Mouse (Mus musculus) kidney, embryonic 16.5 days (tissue): ENCODE data around the gene Mef2d. TPM values are rescaled to one million over a fixed set of nuclear protein-coding genes. Genes with fewer than 3 reads are reported as not detected.

ENCODE experiments used
- ATAC-seq: fragments of 200-750 bp; cut with Nextera tagmentation; 2 replicates; pipeline ENCODE4 v1.8.0; 2017; ENCODE audit warnings: moderate TSS enrichment; ENCODE audit not compliant: low FRiP score, low TSS enrichment
- H3K27ac ChIP-seq: fragments of 300-500 bp; sonication (generic); 2 replicates; pipeline ENCODE4 v1.5.1; 2014; ENCODE audit warnings: low read length
- H3K27me3 ChIP-seq: fragments of 300-500 bp; sonication (generic); 2 replicates; pipeline ENCODE4 v1.6.1; 2014; ENCODE audit warnings: low read length, control low read depth, mixed read lengths; ENCODE audit not compliant: insufficient read depth
- H3K36me3 ChIP-seq: fragments of 300-500 bp; sonication (generic); 2 replicates; pipeline ENCODE4 v1.6.1; 2014; ENCODE audit warnings: low read length, control low read depth, mixed read lengths; ENCODE audit not compliant: insufficient read depth
- H3K4me1 ChIP-seq: fragments of 300-500 bp; sonication (generic); 2 replicates; pipeline ENCODE4 v1.6.1; 2014; ENCODE audit warnings: low read length, control low read depth, mixed read lengths; ENCODE audit not compliant: insufficient read depth
- H3K4me2 ChIP-seq: fragments of 300-500 bp; sonication (generic); replicated peaks from 2 replicates; pipeline ENCODE4 v1.6.1; 2014; ENCODE audit warnings: low read depth, low read length
- H3K4me3 ChIP-seq: fragments of 300-500 bp; sonication (generic); 2 replicates; pipeline ENCODE4 v1.5.1; 2014; ENCODE audit warnings: mild to moderate bottlenecking, low read length
- H3K9ac ChIP-seq: fragments of 300-500 bp; sonication (generic); replicated peaks from 2 replicates; pipeline ENCODE4 v1.6.1; 2014; ENCODE audit warnings: low read length
- H3K9me3 ChIP-seq: fragments of 300-500 bp; sonication (generic); 2 replicates; pipeline ENCODE4 v1.6.1; 2016; ENCODE audit warnings: low read length, control low read depth
- WGBS: fragments of 180-500 bp; shearing (Covaris S2); extraction: QIAGEN DNeasy Blood & Tissue Kit; methylation state at CpG from one replicate; pipeline ENCODE4 v1.1.7; 2014; 5-methylcytosine and 5-hydroxymethylcytosine counted together
- polyA plus RNA-seq: library from polyadenylated mRNA; unstranded; fragments of >200 nt; fragmentation: Nextera tagmentation; extraction: Ambion mirVana; gene quantifications from 2 replicates; pipeline ENCODE4 v1.2.1, GENCODE M21; 2015

Gene Mef2d
- polyA plus RNA-seq, 1 experiment from 2014 or later, result 16.9 TPM

DNA sequence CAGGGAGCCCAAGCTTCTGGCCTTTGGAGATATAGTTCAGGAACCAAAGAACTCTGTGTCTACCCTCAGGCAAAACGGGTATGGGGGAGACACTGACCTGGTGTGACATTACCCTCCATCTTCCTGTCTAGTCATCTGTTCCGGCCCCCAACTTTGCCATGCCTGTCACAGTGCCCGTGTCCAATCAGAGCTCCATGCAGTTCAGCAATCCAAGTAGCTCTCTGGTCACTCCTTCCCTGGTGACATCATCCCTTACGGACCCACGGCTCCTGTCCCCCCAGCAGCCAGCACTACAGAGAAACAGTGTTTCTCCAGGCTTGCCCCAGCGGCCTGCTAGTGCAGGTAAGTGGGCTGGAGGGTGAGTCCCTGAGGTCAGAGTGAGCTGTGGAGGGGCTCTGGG is 16.8 kb downstream of the Mef2d start:
- H3K9ac ChIP-seq, result no peak overlapping the region
- 82% methylated on average over 6 of the region's 6 CpGs for WGBS
- peaks cover 11% of the 10 kb centered on the region for H3K4me1 ChIP-seq
- H3K27me3 ChIP-seq, result no peaks in the 10 kb centered on the region
- no peak for ATAC-seq
- H3K4me2 ChIP-seq, result no peak overlapping the region
- no peaks in the 10 kb centered on the region for H3K9me3 ChIP-seq
- H3K27ac ChIP-seq, result no peak overlapping the region
- peaks cover 70% of the 10 kb centered on the region for H3K36me3 ChIP-seq
- H3K4me3 ChIP-seq, result no peak overlapping the region

DNA sequence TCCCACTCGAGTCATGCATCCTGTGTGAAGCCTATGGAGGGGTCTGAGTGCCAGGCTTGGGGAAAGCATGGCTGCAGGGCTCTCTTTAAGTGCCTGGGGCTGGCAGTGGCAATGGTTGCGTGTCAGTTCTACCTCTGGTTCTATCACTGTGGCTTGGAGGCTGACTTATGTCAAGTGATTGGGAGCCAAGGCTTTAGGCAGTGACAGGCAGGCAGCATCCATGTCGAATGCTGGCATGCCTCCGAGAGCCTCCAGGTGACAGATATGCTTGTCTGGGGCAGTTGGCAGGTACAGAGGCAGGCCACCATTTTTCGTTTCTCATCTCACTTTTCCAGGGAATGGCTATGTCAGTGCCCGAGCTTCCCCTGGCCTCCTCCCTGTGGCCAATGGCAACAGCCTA is 18.7 kb downstream of the Mef2d start:
- no peaks in the 10 kb centered on the region for H3K9me3 ChIP-seq
- H3K9ac ChIP-seq, result no peak overlapping the region
- no peaks in the 10 kb centered on the region for H3K27me3 ChIP-seq
- H3K27ac ChIP-seq, result no peak overlapping the region
- peaks cover 84% of the 10 kb centered on the region for H3K36me3 ChIP-seq
- peaks cover 22% of the 10 kb centered on the region for H3K4me1 ChIP-seq
- H3K4me3 ChIP-seq, result no peak overlapping the region
- no peak overlapping the region for H3K4me2 ChIP-seq
- WGBS, result 78% methylated on average over 6 of the region's 6 CpGs
- no peak for ATAC-seq

DNA sequence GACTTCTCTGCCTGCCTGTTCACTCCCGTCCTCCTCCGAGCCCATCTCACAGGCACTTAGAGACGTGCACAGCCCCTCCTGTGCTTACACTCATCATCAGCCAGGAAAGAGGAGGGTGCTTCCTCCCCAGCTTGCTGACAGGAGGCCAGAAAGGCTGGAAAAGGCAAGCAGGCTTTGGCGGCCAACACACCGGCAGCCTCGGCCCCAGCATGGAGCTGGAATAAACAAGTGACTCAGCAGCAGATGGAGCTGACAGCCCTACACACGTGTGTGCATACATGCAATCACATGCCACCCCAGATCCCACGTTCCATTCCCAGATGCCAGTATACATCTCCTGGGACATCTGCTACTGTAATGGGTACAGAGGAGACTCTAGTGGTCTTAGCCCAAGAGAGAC is 20.1 kb downstream of the Mef2d start:
- no peaks in the 10 kb centered on the region for H3K27me3 ChIP-seq
- H3K9ac ChIP-seq, result no peak overlapping the region
- peaks cover 81% of the 10 kb centered on the region for H3K36me3 ChIP-seq
- H3K27ac ChIP-seq, result no peak overlapping the region
- H3K4me2 ChIP-seq, result no peak overlapping the region
- peaks cover 22% of the 10 kb centered on the region for H3K4me1 ChIP-seq
- 89% methylated on average over 8 of the region's 8 CpGs for WGBS
- H3K9me3 ChIP-seq, result no peaks in the 10 kb centered on the region
- no peak overlapping the region for H3K4me3 ChIP-seq
- no peak for ATAC-seq

DNA sequence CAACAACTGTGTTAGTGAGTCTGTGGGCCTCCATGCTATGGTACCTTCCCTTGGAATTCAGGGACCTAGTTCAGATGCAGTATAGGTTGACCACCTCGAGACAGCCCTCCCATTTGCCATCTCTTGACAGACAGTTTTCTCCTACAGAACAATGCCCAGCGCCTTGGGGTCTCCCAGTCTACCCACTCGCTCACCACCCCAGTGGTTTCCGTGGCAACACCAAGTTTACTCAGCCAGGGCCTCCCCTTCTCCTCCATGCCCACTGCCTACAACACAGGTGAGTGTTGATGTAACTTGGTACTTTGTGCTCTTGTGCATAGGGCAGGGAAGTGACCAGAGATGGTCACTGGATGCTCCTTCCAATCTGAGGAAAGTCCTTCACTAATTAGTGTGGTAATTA is 20.6 kb downstream of the Mef2d start:
- Histone ChIP-seq H3K27ac (no peak overlapping the region), H3K27me3 (no peaks in the 10 kb centered on the region), H3K9ac (no peak overlapping the region), H3K9me3 (no peaks in the 10 kb centered on the region), H3K4me1 (peaks cover 18% of the 10 kb centered on the region), H3K4me3 (no peak overlapping the region), H3K36me3 (peaks cover 86% of the 10 kb centered on the region), H3K4me2 (no peak overlapping the region)
- no peak for ATAC-seq
- 75% methylated on average over 4 of the region's 4 CpGs for WGBS

DNA sequence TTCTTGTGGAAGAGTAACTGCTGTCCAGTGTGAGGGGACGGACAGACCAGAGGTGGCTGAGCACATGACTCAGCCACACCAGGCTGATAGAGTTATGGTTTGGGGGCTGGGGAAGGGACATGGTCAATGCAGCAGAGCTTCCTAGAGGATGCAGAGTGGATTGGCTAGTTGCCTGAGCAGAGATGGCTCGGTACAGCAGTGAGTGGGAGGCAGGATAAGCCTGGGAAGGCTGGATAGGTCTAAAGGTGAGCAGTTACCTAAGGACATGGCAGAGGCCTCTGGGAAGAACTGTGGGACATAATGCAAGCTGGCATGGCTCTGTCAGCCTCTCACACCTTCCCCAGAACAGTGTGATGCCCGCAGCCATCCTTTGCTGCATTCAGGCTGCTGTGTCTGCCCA is 21.7 kb downstream of the Mef2d start:
- no peak for ATAC-seq
- 60% methylated on average over 3 of the region's 3 CpGs for WGBS
- H3K4me2 ChIP-seq, result no peak overlapping the region
- no peaks in the 10 kb centered on the region for H3K9me3 ChIP-seq
- no peak overlapping the region for H3K9ac ChIP-seq
- peaks cover 86% of the 10 kb centered on the region for H3K36me3 ChIP-seq
- H3K4me3 ChIP-seq, result no peak overlapping the region
- H3K4me1 ChIP-seq, result peaks cover 14% of the 10 kb centered on the region
- H3K27ac ChIP-seq, result 0 out of 2 replicates have a peak overlapping the region, but pooled peaks have one; percentile 54
- H3K27me3 ChIP-seq, result no peaks in the 10 kb centered on the region

DNA sequence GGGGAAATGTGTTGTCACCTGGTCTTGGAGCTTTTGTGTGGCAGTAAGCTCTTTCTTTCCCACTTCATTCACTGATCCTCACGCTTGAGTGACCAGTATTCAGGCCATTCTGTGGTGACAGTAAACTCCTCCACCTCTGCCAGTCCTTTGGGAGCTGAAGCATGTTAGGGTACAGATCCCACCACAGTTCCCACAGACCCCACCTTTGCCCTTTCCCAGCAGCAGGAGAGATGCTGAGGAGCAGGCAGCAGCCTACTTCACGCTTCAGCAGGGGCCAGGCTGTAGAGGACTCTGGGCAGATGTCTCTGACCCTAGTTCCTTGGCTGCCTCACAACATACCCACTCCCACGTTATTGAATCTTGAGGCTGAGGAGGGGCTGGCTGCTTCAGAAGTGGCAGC is 22.1 kb downstream of the Mef2d start:
- peak; percentile 42; the same call in 1 of the 2 replicates for ATAC-seq
- H3K27me3 ChIP-seq, result no peaks in the 10 kb centered on the region
- no peak overlapping the region for H3K4me3 ChIP-seq
- H3K4me1 ChIP-seq, result peaks cover 14% of the 10 kb centered on the region
- no peak overlapping the region for H3K4me2 ChIP-seq
- WGBS, result 67% methylated on average over 3 of the region's 3 CpGs
- H3K9ac ChIP-seq, result no peak overlapping the region; the same call in 1 of the 2 replicates
- no peaks in the 10 kb centered on the region for H3K9me3 ChIP-seq
- peaks cover 86% of the 10 kb centered on the region for H3K36me3 ChIP-seq
- peak overlapping the region; percentile 54; the same call in 1 of the 2 replicates for H3K27ac ChIP-seq

DNA sequence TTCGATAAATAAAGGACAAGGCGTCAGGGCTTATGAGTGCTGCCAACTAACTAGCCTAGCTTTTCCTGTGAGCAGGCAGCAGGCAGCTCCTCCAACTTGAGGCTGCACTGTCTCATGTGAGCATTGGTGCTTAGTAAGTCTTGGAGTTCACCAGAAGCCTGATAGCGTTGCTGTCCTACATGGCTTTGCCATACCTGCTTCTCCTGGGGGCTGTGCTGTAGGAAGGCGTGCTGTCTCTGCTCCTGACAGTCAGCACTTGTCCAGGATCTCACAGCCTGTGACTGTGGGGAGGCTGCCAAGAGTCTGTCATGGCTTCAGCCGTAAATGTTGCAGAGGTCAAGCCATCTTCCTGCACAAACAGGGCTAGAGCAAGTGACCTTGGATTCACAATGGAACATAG is 23.9 kb downstream of the Mef2d start:
- Histone ChIP-seq H3K36me3 (peaks cover 79% of the 10 kb centered on the region), H3K4me3 (no peak overlapping the region), H3K9ac (no peak overlapping the region), H3K27ac (no peak overlapping the region), H3K9me3 (no peaks in the 10 kb centered on the region), H3K4me2 (no peak overlapping the region), H3K4me1 (peaks cover 14% of the 10 kb centered on the region), H3K27me3 (no peaks in the 10 kb centered on the region)
- ATAC-seq, result no peak
- WGBS, result 81% methylated on average over 5 of the region's 5 CpGs

DNA sequence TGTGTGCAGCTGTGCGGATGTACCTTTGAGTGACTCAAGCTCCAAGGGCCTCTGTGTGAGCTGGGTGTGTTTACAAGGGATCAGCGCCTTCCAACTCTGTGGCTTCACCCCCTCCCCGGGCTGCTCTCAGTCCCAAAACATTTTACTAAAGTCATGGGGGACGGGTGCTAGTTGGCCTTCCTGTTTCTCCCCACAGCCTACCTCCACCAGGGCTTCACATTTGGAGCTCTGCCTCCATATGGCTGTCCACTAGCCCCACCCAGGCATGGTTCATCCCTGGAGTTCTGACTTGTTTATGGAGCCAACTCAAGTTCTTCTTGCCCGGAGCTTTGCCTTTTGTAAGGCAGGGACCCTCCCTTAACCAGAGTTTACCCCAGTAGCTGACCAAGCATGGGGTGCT is 28.2 kb downstream of the Mef2d start:
- H3K27ac ChIP-seq, result no peak overlapping the region
- H3K4me2 ChIP-seq, result no peak overlapping the region
- H3K36me3 ChIP-seq, result peaks cover 54% of the 10 kb centered on the region
- H3K4me3 ChIP-seq, result no peak overlapping the region
- H3K4me1 ChIP-seq, result no peaks in the 10 kb centered on the region
- no peaks in the 10 kb centered on the region for H3K9me3 ChIP-seq
- no peaks in the 10 kb centered on the region for H3K27me3 ChIP-seq
- ATAC-seq, result no peak
- H3K9ac ChIP-seq, result no peak overlapping the region
- 82% methylated on average over 5 of the region's 5 CpGs for WGBS

DNA sequence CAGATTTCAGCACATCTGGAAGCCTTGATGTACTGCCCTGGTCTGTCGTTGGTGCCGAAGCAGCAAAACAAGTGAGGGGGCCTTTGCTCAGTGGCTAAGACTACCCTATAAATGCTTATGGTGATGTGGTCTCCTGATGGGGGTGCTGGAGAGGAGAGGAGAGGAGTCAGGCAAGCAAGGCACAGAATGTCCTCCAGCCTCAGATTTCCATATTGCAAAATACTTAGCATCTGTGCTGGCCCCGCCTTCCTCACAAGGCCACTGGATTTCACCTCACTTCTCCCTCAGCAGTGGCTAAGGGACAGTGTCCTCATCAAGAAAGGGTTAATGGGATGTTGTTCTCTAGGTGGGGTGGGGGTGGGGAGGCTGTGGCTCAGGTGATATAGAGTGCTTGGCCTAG is 30.3 kb downstream of the Mef2d start:
- H3K27ac ChIP-seq, result no peak overlapping the region
- no peak overlapping the region for H3K4me3 ChIP-seq
- no peak overlapping the region for H3K4me2 ChIP-seq
- 0 out of 2 replicates have a peak, but pooled peaks cover 2% of the 10 kb centered on the region for H3K4me1 ChIP-seq
- 87% methylated on average over 3 of the region's 3 CpGs for WGBS
- no peaks in the 10 kb centered on the region for H3K27me3 ChIP-seq
- no peak for ATAC-seq
- no peak overlapping the region for H3K9ac ChIP-seq
- no peaks in the 10 kb centered on the region for H3K9me3 ChIP-seq
- H3K36me3 ChIP-seq, result peaks cover 39% of the 10 kb centered on the region

DNA sequence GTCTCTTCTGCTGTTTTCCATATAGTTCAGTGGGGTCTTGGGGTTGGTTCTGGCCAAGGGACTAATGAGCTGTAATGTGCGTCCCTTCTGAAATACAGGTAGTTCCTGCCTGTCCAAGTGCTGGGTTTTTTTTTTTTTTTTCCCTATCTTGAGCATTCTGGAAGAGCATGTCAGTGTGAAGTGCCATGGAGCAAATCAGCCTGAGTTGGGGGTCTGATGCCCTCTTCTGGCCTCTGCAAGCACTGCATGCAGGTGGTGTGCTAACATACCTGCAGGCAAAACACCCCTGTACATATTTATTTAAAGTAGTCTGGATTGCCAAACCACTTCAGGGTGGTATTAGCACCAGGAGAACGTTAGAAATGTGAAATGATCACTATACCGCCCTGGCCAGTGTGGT is 31.2 kb downstream of the Mef2d start:
- H3K27ac ChIP-seq, result no peak overlapping the region
- no peak overlapping the region for H3K4me2 ChIP-seq
- H3K36me3 ChIP-seq, result peaks cover 30% of the 10 kb centered on the region
- 41% methylated on average over 3 of the region's 3 CpGs for WGBS
- H3K9ac ChIP-seq, result no peak overlapping the region
- H3K27me3 ChIP-seq, result no peaks in the 10 kb centered on the region
- no peak overlapping the region for H3K4me3 ChIP-seq
- H3K4me1 ChIP-seq, result 0 out of 2 replicates have a peak, but pooled peaks cover 2% of the 10 kb centered on the region
- no peaks in the 10 kb centered on the region for H3K9me3 ChIP-seq
- ATAC-seq, result no peak
